ENCODE assay signal across 24 mouse cellular contexts in genomic region chr5:73468462-73469433, GRCm38 (mm10). TPM values are rescaled to one million over a fixed set of nuclear protein-coding genes. Genes with fewer than 3 reads are reported as not detected.
DNase-seq lines count a peak whose midpoint lies in the region; ATAC-seq and TF ChIP-seq lines count a peak whose summit lies in the region.
"Had no signal": no experiment of that assay in that cellular context is flagged by ENCODE, and none has a peak within 500 bp of the region (broad histone marks: within the 10 kb centered on the region; RNA-seq: fewer than 3 reads in every experiment).

No protein-coding gene starts in this region.

- no peaks in the 10 kb centered on the region for H3K9me3 ChIP-seq in intestine, embryonic 14.5 days (ENCODE audit: control insufficient read depth, low read length)
- no peaks in the 10 kb centered on the region for H3K9me3 ChIP-seq in intestine, postnatal 0 days (ENCODE audit: control insufficient read depth)
- H3K9me3 ChIP-seq in lung, embryonic 15.5 days, result no peaks in the 10 kb centered on the region
- no peaks in the 10 kb centered on the region for H3K9me3 ChIP-seq in G1E (replicated peaks)
- no peaks in the 10 kb centered on the region for H3K9me3 ChIP-seq in limb, embryonic 14.5 days (ENCODE audit: control insufficient read depth, low read length)
- H3K9me3 ChIP-seq: embryonic facial prominence, embryonic 15.5 days; forebrain, embryonic 12.5 days; heart, embryonic 10.5 days; heart, embryonic 15.5 days had no signal

- no peak for TF ChIP-seq CTCF in intestine, postnatal 0 days (IDR thresholded peaks at IDR 0.05; ENCODE audit: low read depth)
- TF ChIP-seq CTCF in G1E (IDR thresholded peaks at IDR 0.05; ENCODE audit: low read depth, low read length), result no peak
- no peak for TF ChIP-seq CTCF in heart, adult 2 months (IDR thresholded peaks at IDR 0.05)

- H3K79me2 ChIP-seq in heart, adult 2 months (replicated peaks; ENCODE audit: control insufficient read depth, insufficient read depth, low read length), result no peaks in the 10 kb centered on the region

- ATAC-seq in intestine, embryonic 14.5 days (replicated peaks; ENCODE audit: low FRiP score, low TSS enrichment, low read depth), result no peak
- ATAC-seq in intestine, postnatal 0 days, result no peak
- ATAC-seq in lung, embryonic 15.5 days (ENCODE audit: borderline replicate concordance, extremely low read depth, low FRiP score, low TSS enrichment), result peak; percentile 92
- peak; percentile 68 for ATAC-seq in G1E (ENCODE audit: extremely low read depth, insufficient number of reproducible peaks, low FRiP score, poor library complexity, severe bottlenecking)
- peak; percentile 71 for ATAC-seq in limb, embryonic 14.5 days (ENCODE audit: low FRiP score, low read depth)
- ATAC-seq: hindbrain, embryonic 16.5 days; midbrain, embryonic 16.5 days had no signal

- 0 out of 2 replicates have a peak overlapping the region, but pooled peaks have one; percentile 13 for H3K4me2 ChIP-seq in intestine, embryonic 14.5 days (ENCODE audit: low read length)
- H3K4me2 ChIP-seq in intestine, postnatal 0 days (replicated peaks; ENCODE audit: low read depth), result no peak overlapping the region
- H3K4me2 ChIP-seq in lung, embryonic 15.5 days, result peak overlapping the region; percentile 33; the same call in 1 of the 2 replicates
- H3K4me2 ChIP-seq in limb, embryonic 14.5 days (replicated peaks; ENCODE audit: low read depth, low read length, severe bottlenecking), result no peak overlapping the region
- H3K4me2 ChIP-seq: embryonic facial prominence, embryonic 15.5 days; forebrain, embryonic 12.5 days; heart, embryonic 15.5 days; kidney, embryonic 15.5 days; liver, embryonic 11.5 days; midbrain, embryonic 11.5 days had no signal

- H3K4me3 ChIP-seq in intestine, embryonic 14.5 days (ENCODE audit: low read depth, low read length), result no peak overlapping the region
- no peak overlapping the region for H3K4me3 ChIP-seq in intestine, postnatal 0 days (ENCODE audit: low read depth, low read length)
- H3K4me3 ChIP-seq in lung, embryonic 15.5 days, result no peak overlapping the region
- H3K4me3 ChIP-seq in G1E (ENCODE audit: low read depth, low read length), result peak overlapping the region; percentile 57; the same call in 1 of the 2 replicates
- no peak overlapping the region for H3K4me3 ChIP-seq in limb, embryonic 14.5 days (replicated peaks; ENCODE audit: low read length)
- H3K4me3 ChIP-seq in heart, adult 2 months, result no peak overlapping the region
- H3K4me3 ChIP-seq: embryonic facial prominence, embryonic 15.5 days; forebrain, embryonic 12.5 days; heart, embryonic 10.5 days; heart, embryonic 15.5 days; kidney, embryonic 15.5 days had no signal

- no peaks in the 10 kb centered on the region; the same call in 1 of the 2 replicates for H3K4me1 ChIP-seq in intestine, embryonic 14.5 days (replicated peaks; ENCODE audit: control insufficient read depth, insufficient read depth, low read length)
- H3K4me1 ChIP-seq in intestine, postnatal 0 days (replicated peaks; ENCODE audit: control insufficient read depth, insufficient read depth, low read length), result no peaks in the 10 kb centered on the region
- peaks cover 13% of the 10 kb centered on the region; the same call in 1 of the 2 replicates for H3K4me1 ChIP-seq in lung, embryonic 15.5 days
- H3K4me1 ChIP-seq in G1E (ENCODE audit: insufficient read depth, low read depth, low read length), result peaks cover 66% of the 10 kb centered on the region
- no peaks in the 10 kb centered on the region for H3K4me1 ChIP-seq in limb, embryonic 14.5 days (ENCODE audit: control insufficient read depth, insufficient read depth, low read length)
- no peaks in the 10 kb centered on the region for H3K4me1 ChIP-seq in heart, adult 2 months (ENCODE audit: control insufficient read depth, insufficient read depth, low read length)
- H3K4me1 ChIP-seq: embryonic facial prominence, embryonic 15.5 days; forebrain, embryonic 12.5 days; heart, embryonic 10.5 days; heart, embryonic 15.5 days; kidney, embryonic 15.5 days had no signal

- no peaks in the 10 kb centered on the region for H3K36me3 ChIP-seq in intestine, embryonic 14.5 days (ENCODE audit: control insufficient read depth, insufficient read depth, low read length)
- H3K36me3 ChIP-seq in intestine, postnatal 0 days (ENCODE audit: control insufficient read depth, insufficient read depth), result no peaks in the 10 kb centered on the region
- no peaks in the 10 kb centered on the region for H3K36me3 ChIP-seq in lung, embryonic 15.5 days
- no peaks in the 10 kb centered on the region for H3K36me3 ChIP-seq in G1E (replicated peaks)
- no peaks in the 10 kb centered on the region for H3K36me3 ChIP-seq in limb, embryonic 14.5 days (ENCODE audit: control insufficient read depth, insufficient read depth, low read length)
- no peaks in the 10 kb centered on the region for H3K36me3 ChIP-seq in heart, adult 2 months (ENCODE audit: control insufficient read depth, insufficient read depth, low read length)
- H3K36me3 ChIP-seq: embryonic facial prominence, embryonic 15.5 days; forebrain, embryonic 12.5 days; heart, embryonic 10.5 days; heart, embryonic 15.5 days; kidney, embryonic 15.5 days had no signal

- DNase-seq in intestine, embryonic 14.5 days (ENCODE audit: low spot score), result peak; percentile 60
- DNase-seq in lung, postnatal 36 days, result no peak
- DNase-seq in G1E (ENCODE audit: low spot score), result peak; percentile 13
- DNase-seq in limb, embryonic 14.5 days (ENCODE audit: low spot score), result peak; percentile 14
- no peak for DNase-seq in heart, adult 2 months
- no peak for DNase-seq in layer of hippocampus, adult 9-11 months
- DNase-seq: adrenal gland, postnatal 14 days; cerebellum, adult 18-20 months; cerebellum, postnatal 10 days; gastrocnemius, postnatal 10 days; kidney, adult 11 months; spleen, adult 18-20 months; thymus, postnatal 14 days had no signal

- 53% methylated on average over 16 of the region's 16 CpGs for WGBS in intestine, embryonic 14.5 days
- WGBS in intestine, postnatal 0 days, result 58% methylated on average over 16 of the region's 16 CpGs
- 46% methylated on average over 16 of the region's 16 CpGs for WGBS in lung, embryonic 15.5 days
- 79% methylated on average over 16 of the region's 16 CpGs for WGBS in limb, embryonic 14.5 days
- WGBS in heart, adult 2 months, result 71% methylated on average over 16 of the region's 16 CpGs

- TF ChIP-seq EP300 in heart, adult 2 months (IDR thresholded peaks at IDR 0.05; ENCODE audit: insufficient read depth, low read depth, low read length), result no peak

- no peak for TF ChIP-seq POLR2A in limb, embryonic 14.5 days (IDR thresholded peaks at IDR 0.05; ENCODE audit: borderline replicate concordance, extremely low read depth, insufficient read depth, insufficient read length)
- no peak for TF ChIP-seq POLR2A in heart, adult 2 months (IDR thresholded peaks at IDR 0.05; ENCODE audit: insufficient read depth, low read depth, low read length)

- intact Hi-C loops in heart, adult 2 months (cut with DNase I), result no loop called here

- no peaks in the 10 kb centered on the region for H3K27me3 ChIP-seq in intestine, embryonic 14.5 days (replicated peaks; ENCODE audit: control insufficient read depth, insufficient read depth, low read length)
- no peaks in the 10 kb centered on the region for H3K27me3 ChIP-seq in intestine, postnatal 0 days (replicated peaks; ENCODE audit: control insufficient read depth, insufficient read depth, low read length)
- no peaks in the 10 kb centered on the region for H3K27me3 ChIP-seq in lung, embryonic 15.5 days
- no peaks in the 10 kb centered on the region for H3K27me3 ChIP-seq in G1E (ENCODE audit: insufficient read depth, low read length)
- H3K27me3 ChIP-seq in limb, embryonic 14.5 days (ENCODE audit: control insufficient read depth, insufficient read depth, low read length), result no peaks in the 10 kb centered on the region
- H3K27me3 ChIP-seq in heart, adult 2 months (ENCODE audit: control insufficient read depth, insufficient read depth, low read length), result no peaks in the 10 kb centered on the region
- H3K27me3 ChIP-seq: embryonic facial prominence, embryonic 15.5 days; forebrain, embryonic 12.5 days; heart, embryonic 15.5 days; kidney, embryonic 15.5 days had no signal

- H3K27ac ChIP-seq in intestine, embryonic 14.5 days (ENCODE audit: low read depth), result peak overlapping the region; percentile 69
- no peak overlapping the region for H3K27ac ChIP-seq in intestine, postnatal 0 days (ENCODE audit: low read depth, low read length)
- no peak overlapping the region for H3K27ac ChIP-seq in lung, embryonic 15.5 days
- H3K27ac ChIP-seq in limb, embryonic 14.5 days (replicated peaks; ENCODE audit: low read depth, low read length), result no peak overlapping the region
- no peak overlapping the region for H3K27ac ChIP-seq in heart, adult 2 months
- H3K27ac ChIP-seq: embryonic facial prominence, embryonic 15.5 days; forebrain, embryonic 12.5 days; heart, embryonic 10.5 days; heart, embryonic 15.5 days; kidney, embryonic 15.5 days had no signal

- no peak overlapping the region for H3K9ac ChIP-seq in intestine, embryonic 14.5 days (ENCODE audit: low read length)
- H3K9ac ChIP-seq in intestine, postnatal 0 days (ENCODE audit: low read depth, low read length), result no peak overlapping the region
- H3K9ac ChIP-seq in lung, embryonic 15.5 days, result no peak overlapping the region
- H3K9ac ChIP-seq in limb, embryonic 14.5 days (ENCODE audit: low read depth, low read length, severe bottlenecking), result no peak overlapping the region
- H3K9ac ChIP-seq in heart, adult 2 months (ENCODE audit: low read depth, low read length), result no peak overlapping the region
- H3K9ac ChIP-seq: embryonic facial prominence, embryonic 15.5 days; forebrain, embryonic 12.5 days; heart, embryonic 15.5 days; kidney, embryonic 15.5 days had no signal

RNA-seq across cellular contexts. Expression of gene Dcun1d4, which starts 12.1 kb away (rescaled TPM):
- 28.3 and 30.3 TPM in 2 replicates for polyA plus RNA-seq in intestine, embryonic 14.5 days (2014; fragmentation: Nextera tagmentation; extraction: Ambion mirVana)
- 14.8 and 16.3 TPM in 2 replicates for polyA plus RNA-seq in intestine, postnatal 0 days (2015; fragmentation: Nextera tagmentation; extraction: Ambion mirVana)
- polyA plus RNA-seq in lung, embryonic 15.5 days (2015; fragmentation: Nextera tagmentation; extraction: Ambion mirVana), result 21.3 and 22.8 TPM in 2 replicates
- total RNA-seq in G1E (2014; fragmentation: Nextera tagmentation) (25.4 and 36.0 TPM in 2 replicates), G1E (2017) (23.6 and 29.9 TPM in 2 replicates)
- polyA plus RNA-seq in G1E (2012), result 15.6 and 17.6 TPM in 2 replicates
- 19.4 and 19.9 TPM in 2 replicates for polyA plus RNA-seq in limb, embryonic 14.5 days (2012; rRNA removed)
- 27.0 and 34.2 TPM in 2 replicates for polyA plus RNA-seq in limb, embryonic 14.5 days (2014; fragmentation: Nextera tagmentation; extraction: Ambion mirVana)
- 10 to 100 TPM; 17.2 to 17.4 TPM for total RNA-seq in heart, adult 2 months (2021)
- 4.7 and 9.6 TPM in 2 replicates for polyA plus RNA-seq in heart, adult 2 months (2012; rRNA removed)

Comparison
In these comparisons a context has a peak if more than half of its experiments do, and no peak if none do; other contexts are left out.
1. H3K4me2 ChIP-seq: peak in intestine, embryonic 14.5 days (single experiment) and lung, embryonic 15.5 days (single experiment); none in intestine, postnatal 0 days (single experiment) and limb, embryonic 14.5 days (single experiment).
2. ATAC-seq: peak in lung, embryonic 15.5 days (single experiment), G1E (single experiment) and limb, embryonic 14.5 days (single experiment); none in intestine, embryonic 14.5 days (single experiment) and intestine, postnatal 0 days (single experiment).
3. DNase-seq: peak in intestine, embryonic 14.5 days (single experiment), G1E (single experiment) and limb, embryonic 14.5 days (single experiment); none in lung, postnatal 36 days (single experiment), heart, adult 2 months (0 of 2) and layer of hippocampus, adult 9-11 months (single experiment).